Mouse (Mus musculus) forebrain, postnatal 0 days (tissue): ENCODE data around the gene Fkbp14. TPM values are rescaled to one million over a fixed set of nuclear protein-coding genes. Genes with fewer than 3 reads are reported as not detected.

Source experiments
- ATAC-seq: fragments of 200-750 bp; cut with Nextera tagmentation; 2 replicates; pipeline ENCODE4 v1.8.0; 2017; ENCODE audit warnings: mild to moderate bottlenecking, moderate library complexity
- DNase-seq: peaks from one replicate; pipeline ENCODE4 v3.0.0-alpha.2; 2015
- H3K27ac ChIP-seq: fragments of 300-500 bp; sonication (generic); 2 replicates; pipeline ENCODE4 v1.5.1; 2014; ENCODE audit warnings: low read depth, mild to moderate bottlenecking, antibody characterized with exemption, low read length, moderate library complexity, mixed read lengths
- H3K27me3 ChIP-seq: fragments of 300-500 bp; sonication (generic); 2 replicates; pipeline ENCODE4 v1.6.1; 2014; ENCODE audit warnings: mild to moderate bottlenecking, low read length, mixed read lengths; ENCODE audit not compliant: insufficient read depth
- H3K36me3 ChIP-seq: fragments of 300-500 bp; sonication (generic); 2 replicates; pipeline ENCODE4 v1.6.1; 2014; ENCODE audit warnings: mild to moderate bottlenecking, moderate library complexity; ENCODE audit not compliant: insufficient read depth
- H3K4me1 ChIP-seq: fragments of 300-500 bp; sonication (generic); 2 replicates; pipeline ENCODE4 v1.6.1; 2014; ENCODE audit warnings: antibody characterized with exemption; ENCODE audit not compliant: insufficient read depth
- H3K4me2 ChIP-seq: fragments of 300-500 bp; sonication (generic); 2 replicates; pipeline ENCODE4 v1.6.1; 2014; ENCODE audit warnings: low read depth, mild to moderate bottlenecking, moderate library complexity
- H3K4me3 ChIP-seq: fragments of 300-500 bp; sonication (generic); 2 replicates; pipeline ENCODE4 v1.5.1; 2014; ENCODE audit warnings: low read depth, low read length, mixed read lengths
- H3K9ac ChIP-seq: fragments of 300-500 bp; sonication (generic); 2 replicates; pipeline ENCODE4 v1.6.1; 2014; ENCODE audit warnings: mild to moderate bottlenecking
- H3K9me3 ChIP-seq: fragments of 300-500 bp; sonication (generic); 2 replicates; pipeline ENCODE4 v1.6.1; 2016; ENCODE audit warnings: low read length
- CTCF ChIP-seq: sonication (generic); IDR thresholded peaks from 2 replicates; pipeline ENCODE4 v1.5.1; 2016; ENCODE audit warnings: antibody characterized with exemption, control low read depth, low read depth
- WGBS: fragments of 180-500 bp; shearing (Covaris S2); extraction: QIAGEN DNeasy Blood & Tissue Kit; methylation state at CpG from one replicate; pipeline ENCODE4 v1.1.7; 2014; 5-methylcytosine and 5-hydroxymethylcytosine counted together
- polyA plus RNA-seq: library from polyadenylated mRNA; unstranded; fragments of >200 nt; fragmentation: Nextera tagmentation; extraction: Ambion mirVana; gene quantifications from 2 replicates; pipeline ENCODE4 v1.2.1, GENCODE M21; 2015
- total RNA-seq: library from RNA; depleted of rRNA; stranded (reverse); fragments of >200 nt; gene quantifications from 2 replicates; pipeline ENCODE4 v1.2.3, GENCODE M21; 2014; rRNA removed

The Fkbp14 gene
- 5.2 and 9.6 TPM in 2 replicates for total RNA-seq
- polyA plus RNA-seq: 4.1 and 4.5 TPM in 2 replicates

GRCm38 (mm10) chr6:54597208-54597607 lies at the start of gene Fkbp14:
Gene Fkbp14 (minus strand): TSS chr6:54597308.
- Histone ChIP-seq H3K4me3 (peak within 1 kb of the TSS; percentile 87), H3K4me1 (peaks cover 22% of the 10 kb centered on the region), H3K4me2 (peak within 1 kb of the TSS; percentile 88), H3K27ac (no peak within 1 kb of the TSS), H3K27me3 (no peaks in the 10 kb centered on the region), H3K9ac (no peak within 1 kb of the TSS), H3K9me3 (no peaks in the 10 kb centered on the region), H3K36me3 (no peaks in the 10 kb centered on the region)
- no peak for TF ChIP-seq CTCF
- ATAC-seq: no peak
- no peak for DNase-seq
- 70% methylated on average over 4 of the region's 4 CpGs for WGBS

GRCm38 (mm10) chr6:54643181-54643580 lies 46.1 kb upstream of the Fkbp14 start:
- DNase-seq (no peak), ATAC-seq (no peak)
- Histone ChIP-seq H3K4me1 (no peaks in the 10 kb centered on the region), H3K9ac (no peak overlapping the region), H3K27me3 (no peaks in the 10 kb centered on the region), H3K36me3 (peaks cover 11% of the 10 kb centered on the region; the same call in 1 of the 2 replicates), H3K4me3 (no peak overlapping the region), H3K4me2 (no peak overlapping the region), H3K9me3 (no peaks in the 10 kb centered on the region), H3K27ac (no peak overlapping the region)
- no peak for TF ChIP-seq CTCF
- 76% methylated on average over 4 of the region's 4 CpGs for WGBS

- Histone ChIP-seq H3K4me1 (no peaks in the 10 kb centered on the region), H3K36me3 (peaks cover 11% of the 10 kb centered on the region), H3K9ac (no peak overlapping the region), H3K4me3 (no peak overlapping the region), H3K4me2 (no peak overlapping the region), H3K27ac (no peak overlapping the region), H3K9me3 (no peaks in the 10 kb centered on the region), H3K27me3 (no peaks in the 10 kb centered on the region)
- ATAC-seq (peak; percentile 55), DNase-seq (peak; percentile 13)
- TF ChIP-seq CTCF: no peak
- WGBS: 52% methylated on average over 2 of the region's 2 CpGs
These were observed 44.8 kb upstream of the Fkbp14 start for GRCm38 (mm10) chr6:54641953-54642352.

- Histone ChIP-seq H3K27me3 (no peaks in the 10 kb centered on the region), H3K9me3 (no peaks in the 10 kb centered on the region), H3K4me3 (no peak overlapping the region), H3K9ac (no peak overlapping the region), H3K36me3 (peaks cover 11% of the 10 kb centered on the region), H3K4me1 (no peaks in the 10 kb centered on the region), H3K4me2 (no peak overlapping the region), H3K27ac (no peak overlapping the region)
- 84% methylated on average over 3 of the region's 3 CpGs for WGBS
- no peak for TF ChIP-seq CTCF
- DNase-seq (no peak), ATAC-seq (no peak)
These were observed 42.8 kb upstream of the Fkbp14 start for GRCm38 (mm10) chr6:54639877-54640276.

- Histone ChIP-seq H3K4me1 (no peaks in the 10 kb centered on the region), H3K36me3 (peaks cover 30% of the 10 kb centered on the region), H3K27ac (no peak overlapping the region), H3K4me2 (no peak overlapping the region), H3K9me3 (no peaks in the 10 kb centered on the region), H3K4me3 (no peak overlapping the region), H3K9ac (no peak overlapping the region), H3K27me3 (no peaks in the 10 kb centered on the region)
- WGBS: 44% methylated on average over 3 of the region's 3 CpGs
- ATAC-seq: peak; percentile 78
- DNase-seq: peak; percentile 63
- peak; percentile 67 for TF ChIP-seq CTCF
These were observed 34.4 kb upstream of the Fkbp14 start for GRCm38 (mm10) chr6:54631462-54631861.

- H3K27me3 ChIP-seq: no peaks in the 10 kb centered on the region
- H3K9ac ChIP-seq: no peak overlapping the region
- 31% methylated on average over 7 of the region's 7 CpGs for WGBS
- H3K4me3 ChIP-seq: no peak overlapping the region
- H3K9me3 ChIP-seq: no peaks in the 10 kb centered on the region
- H3K27ac ChIP-seq: no peak overlapping the region
- DNase-seq: peak; percentile 42
- H3K4me2 ChIP-seq: no peak overlapping the region
- peaks cover 39% of the 10 kb centered on the region for H3K36me3 ChIP-seq
- no peaks in the 10 kb centered on the region for H3K4me1 ChIP-seq
- ATAC-seq: peak; percentile 69; the same call in 1 of the 2 replicates
- peak; percentile 59 for TF ChIP-seq CTCF
These were observed 32.6 kb upstream of the Fkbp14 start for GRCm38 (mm10) chr6:54629734-54630133.

GRCm38 (mm10) chr6:54628381-54628780 lies 31.3 kb upstream of the Fkbp14 start:
- no peak overlapping the region for H3K27ac ChIP-seq
- no peak overlapping the region for H3K4me3 ChIP-seq
- no peaks in the 10 kb centered on the region for H3K27me3 ChIP-seq
- WGBS: 91% methylated on average over 3 of the region's 3 CpGs
- no peaks in the 10 kb centered on the region for H3K4me1 ChIP-seq
- no peak for ATAC-seq
- TF ChIP-seq CTCF: no peak
- no peak overlapping the region for H3K4me2 ChIP-seq
- H3K9ac ChIP-seq: no peak overlapping the region
- H3K9me3 ChIP-seq: no peaks in the 10 kb centered on the region
- H3K36me3 ChIP-seq: peaks cover 39% of the 10 kb centered on the region
- no peak for DNase-seq
